Mouse (Mus musculus) testis, adult 2 months (tissue): Measurements from ENCODE around the gene Dctn1.

ENCODE experiments used
- CTCF ChIP-seq: fragments of 200-500 bp; IDR thresholded peaks from 2 replicates; pipeline ENCODE4 v1.5.1; 2012; ENCODE audit warnings: low read depth, mild to moderate bottlenecking, inconsistent platforms, low read length, moderate library complexity; ENCODE audit not compliant: control insufficient read depth, insufficient read depth, insufficient replicate concordance
- POLR2A ChIP-seq: fragments of 200-500 bp; IDR thresholded peaks from 2 replicates; pipeline ENCODE4 v1.6.1; 2012; ENCODE audit warnings: low read depth, mild to moderate bottlenecking, inconsistent platforms, low read length, moderate library complexity; ENCODE audit not compliant: control insufficient read depth

GRCm38 (mm10) chr6:83147280-83147679, 18.4 kb upstream of the Dctn1 start:
- TF ChIP-seq CTCF (no peak), POLR2A (no peak)
